Mouse (Mus musculus) embryonic facial prominence, embryonic 11.5 days (tissue): ENCODE measurements around the gene Tfip11. TPM values are rescaled to one million over a fixed set of nuclear protein-coding genes. Genes with fewer than 3 reads are reported as not detected.

Experiments used
- ATAC-seq: fragments of 200-750 bp; cut with Nextera tagmentation; replicated peaks from 2 replicates; pipeline ENCODE4 v1.8.0; 2017; ENCODE audit warnings: low read depth; ENCODE audit not compliant: insufficient number of reproducible peaks, low FRiP score, low TSS enrichment
- DNase-seq: peaks from one replicate; pipeline ENCODE4 v3.0.0-alpha.2; 2015; ENCODE audit warnings: low spot score
- H3K27ac ChIP-seq: fragments of 300-500 bp; sonication (generic); replicated peaks from 2 replicates; pipeline ENCODE4 v1.5.1; 2014; ENCODE audit warnings: mild to moderate bottlenecking, low read depth, low read length, control low read depth
- H3K27me3 ChIP-seq: fragments of 300-500 bp; sonication (generic); 2 replicates; pipeline ENCODE4 v1.6.1; 2014; ENCODE audit warnings: mild to moderate bottlenecking, low read length, moderate library complexity, mixed read lengths; ENCODE audit not compliant: control insufficient read depth, insufficient read depth
- H3K36me3 ChIP-seq: fragments of 300-500 bp; sonication (generic); replicated peaks from 2 replicates; pipeline ENCODE4 v1.6.1; 2014; ENCODE audit warnings: low read depth, mild to moderate bottlenecking, low read length, moderate library complexity, mixed read lengths; ENCODE audit not compliant: control insufficient read depth, insufficient read depth
- H3K4me1 ChIP-seq: fragments of 300-500 bp; sonication (generic); 2 replicates; pipeline ENCODE4 v1.6.1; 2014; ENCODE audit warnings: low read length, mixed read lengths; ENCODE audit not compliant: control insufficient read depth, insufficient read depth
- H3K4me2 ChIP-seq: fragments of 300-500 bp; sonication (generic); 2 replicates; pipeline ENCODE4 v1.6.1; 2014; ENCODE audit warnings: low read depth, mild to moderate bottlenecking, control low read depth, low read length, moderate library complexity
- H3K4me3 ChIP-seq: fragments of 300-500 bp; sonication (generic); 2 replicates; pipeline ENCODE4 v1.5.1; 2014; ENCODE audit warnings: low read depth, low read length, control low read depth
- H3K9ac ChIP-seq: fragments of 300-500 bp; sonication (generic); replicated peaks from 2 replicates; pipeline ENCODE4 v1.6.1; 2014; ENCODE audit warnings: mild to moderate bottlenecking, control low read depth, low read length
- H3K9me3 ChIP-seq: fragments of 300-500 bp; sonication (generic); replicated peaks from 2 replicates; pipeline ENCODE4 v1.6.1; 2016; ENCODE audit warnings: mild to moderate bottlenecking, low read length, inconsistent platforms, mixed read lengths; ENCODE audit not compliant: control insufficient read depth
- WGBS: fragments of 180-500 bp; shearing (Covaris S2); extraction: QIAGEN DNeasy Blood & Tissue Kit; methylation state at CpG from one replicate; pipeline ENCODE4 v1.1.7; 2014; 5-methylcytosine and 5-hydroxymethylcytosine counted together
- polyA plus RNA-seq: library from polyadenylated mRNA; unstranded; fragments of >200 nt; fragmentation: Nextera tagmentation; extraction: Ambion mirVana; gene quantifications from 2 replicates; pipeline ENCODE4 v1.2.1, GENCODE M21; 2014

The Tfip11 gene
- polyA plus RNA-seq, 1 experiment from 2014 or later = 19.3 TPM

GRCm38 (mm10) chr5:112329805-112330564 lies 3.8 kb downstream of the Tfip11 start:
- Histone ChIP-seq H3K4me2 (no peak overlapping the region), H3K9me3 (no peaks in the 10 kb centered on the region), H3K27me3 (no peaks in the 10 kb centered on the region), H3K36me3 (peaks cover 11% of the 10 kb centered on the region), H3K4me1 (no peaks in the 10 kb centered on the region), H3K4me3 (no peak overlapping the region), H3K9ac (no peak overlapping the region), H3K27ac (no peak overlapping the region)
- 91% methylated on average over 14 of the region's 14 CpGs for WGBS
- DNase-seq = no peak
- no peak for ATAC-seq

- Histone ChIP-seq H3K36me3 (peaks cover 23% of the 10 kb centered on the region), H3K4me3 (no peak overlapping the region), H3K27me3 (no peaks in the 10 kb centered on the region), H3K9me3 (no peaks in the 10 kb centered on the region), H3K27ac (no peak overlapping the region), H3K9ac (no peak overlapping the region), H3K4me1 (no peaks in the 10 kb centered on the region), H3K4me2 (no peak overlapping the region)
- WGBS = 31% methylated on average over 2 of the region's 2 CpGs
- DNase-seq (peak; percentile 68), ATAC-seq (no peak)
Measured at GRCm38 (mm10) chr5:112335473-112335872, 9.3 kb downstream of the Tfip11 start.

GRCm38 (mm10) chr5:112337004-112337403 lies 10.8 kb downstream of the Tfip11 start:
- no peak overlapping the region for H3K4me3 ChIP-seq
- no peak for DNase-seq
- no peak for ATAC-seq
- no peaks in the 10 kb centered on the region for H3K27me3 ChIP-seq
- H3K4me2 ChIP-seq = no peak overlapping the region
- H3K9ac ChIP-seq = no peak overlapping the region
- peaks cover 19% of the 10 kb centered on the region for H3K36me3 ChIP-seq
- H3K27ac ChIP-seq = no peak overlapping the region
- WGBS = 94% methylated on average over 22 of the region's 22 CpGs
- no peaks in the 10 kb centered on the region for H3K9me3 ChIP-seq
- no peaks in the 10 kb centered on the region for H3K4me1 ChIP-seq

DNA sequence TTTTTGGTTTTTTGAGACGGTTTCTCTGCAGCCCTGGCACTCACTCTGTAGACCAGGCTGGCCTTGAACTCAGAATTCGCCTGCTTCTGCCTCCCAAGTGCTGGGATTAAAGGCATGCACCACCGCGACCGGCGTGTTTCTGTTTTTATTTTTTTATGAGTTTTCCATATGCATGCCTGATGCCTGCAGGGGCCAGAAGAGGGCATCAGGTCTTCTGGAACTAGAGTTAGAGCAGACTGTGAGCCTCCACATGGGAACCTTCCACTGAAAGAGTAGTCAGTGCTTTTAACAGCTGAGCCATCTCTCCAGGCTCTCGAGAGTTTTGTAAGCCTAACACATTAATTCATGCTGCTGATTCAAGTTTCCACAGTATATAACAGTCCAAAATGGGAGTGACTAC lies 13.1 kb downstream of the Tfip11 start:
- Histone ChIP-seq H3K4me3 (no peak overlapping the region), H3K36me3 (peaks cover 19% of the 10 kb centered on the region), H3K4me2 (no peak overlapping the region), H3K27ac (no peak overlapping the region), H3K9me3 (no peaks in the 10 kb centered on the region), H3K4me1 (no peaks in the 10 kb centered on the region), H3K27me3 (no peaks in the 10 kb centered on the region), H3K9ac (no peak overlapping the region)
- DNase-seq (no peak), ATAC-seq (no peak)
- 78% methylated on average over 7 of the region's 7 CpGs for WGBS

DNA sequence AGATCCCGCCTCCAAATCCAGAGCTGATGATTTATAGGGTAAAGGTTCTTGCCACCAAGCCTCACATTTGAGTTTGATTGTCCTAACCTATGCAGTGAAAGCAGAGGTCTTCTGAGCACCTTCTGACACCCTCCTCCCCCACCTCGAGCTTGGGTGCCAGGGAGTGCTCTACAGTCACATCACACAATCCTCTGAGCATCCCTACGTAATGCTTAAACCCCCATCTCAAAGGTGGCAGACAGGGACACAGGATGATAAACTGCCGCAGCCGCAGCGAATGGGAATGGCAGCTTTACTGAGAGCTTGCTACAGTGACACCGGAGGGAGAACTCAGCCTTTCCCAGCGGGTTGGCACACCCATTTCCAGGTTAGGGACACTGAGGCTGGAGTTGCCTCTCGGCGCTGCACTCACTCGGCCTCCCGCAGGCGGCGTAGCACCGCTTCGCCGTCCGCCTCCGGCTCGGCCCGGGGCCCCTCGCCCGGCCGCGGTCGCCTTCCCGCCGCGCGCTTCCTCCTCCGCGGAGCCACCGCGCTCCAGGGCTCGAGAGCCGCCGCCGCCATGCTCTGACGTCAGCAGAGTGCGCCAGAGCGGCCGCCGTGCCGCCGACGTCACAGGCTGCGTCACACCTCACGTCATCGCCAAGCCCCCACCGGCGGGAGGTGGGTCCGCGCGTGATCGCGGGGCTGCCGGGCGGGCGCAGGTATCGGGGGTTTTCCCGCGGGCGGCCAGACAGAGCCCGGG lies 16.5 kb downstream of the Tfip11 start, which contains the start of the genes Srrd and Hps4:
Gene Srrd, minus strand, starts transcription at position 578 of the 742 bp plus-strand sequence.
Gene Hps4, plus strand, starts transcription at position 621 of the 742 bp plus-strand sequence.
- Histone ChIP-seq H3K4me3 (peak within 1 kb of the TSS; percentile 82), H3K27ac (no peak within 1 kb of the TSS), H3K36me3 (peaks cover 2% of the 10 kb centered on the region), H3K4me1 (no peaks in the 10 kb centered on the region), H3K4me2 (peak within 1 kb of the TSS; percentile 57), H3K27me3 (no peaks in the 10 kb centered on the region), H3K9ac (peak within 1 kb of the TSS; percentile 77), H3K9me3 (no peaks in the 10 kb centered on the region)
- 2% methylated on average over 57 of the region's 64 CpGs for WGBS
- no peak for ATAC-seq
- peak; percentile 87 for DNase-seq

- H3K27ac ChIP-seq = no peak overlapping the region
- H3K9ac ChIP-seq = peak overlapping the region; percentile 77
- H3K4me1 ChIP-seq = no peaks in the 10 kb centered on the region
- DNase-seq (peak; percentile 43), ATAC-seq (peak; percentile 57)
- peak overlapping the region; percentile 57 for H3K4me2 ChIP-seq
- no peaks in the 10 kb centered on the region for H3K36me3 ChIP-seq
- no peaks in the 10 kb centered on the region for H3K27me3 ChIP-seq
- WGBS = 0% methylated on average over 24 of the region's 24 CpGs
- H3K4me3 ChIP-seq = peak overlapping the region; percentile 82
- no peaks in the 10 kb centered on the region for H3K9me3 ChIP-seq
Measured at GRCm38 (mm10) chr5:112343205-112343595, 17.0 kb downstream of the Tfip11 start.

DNA sequence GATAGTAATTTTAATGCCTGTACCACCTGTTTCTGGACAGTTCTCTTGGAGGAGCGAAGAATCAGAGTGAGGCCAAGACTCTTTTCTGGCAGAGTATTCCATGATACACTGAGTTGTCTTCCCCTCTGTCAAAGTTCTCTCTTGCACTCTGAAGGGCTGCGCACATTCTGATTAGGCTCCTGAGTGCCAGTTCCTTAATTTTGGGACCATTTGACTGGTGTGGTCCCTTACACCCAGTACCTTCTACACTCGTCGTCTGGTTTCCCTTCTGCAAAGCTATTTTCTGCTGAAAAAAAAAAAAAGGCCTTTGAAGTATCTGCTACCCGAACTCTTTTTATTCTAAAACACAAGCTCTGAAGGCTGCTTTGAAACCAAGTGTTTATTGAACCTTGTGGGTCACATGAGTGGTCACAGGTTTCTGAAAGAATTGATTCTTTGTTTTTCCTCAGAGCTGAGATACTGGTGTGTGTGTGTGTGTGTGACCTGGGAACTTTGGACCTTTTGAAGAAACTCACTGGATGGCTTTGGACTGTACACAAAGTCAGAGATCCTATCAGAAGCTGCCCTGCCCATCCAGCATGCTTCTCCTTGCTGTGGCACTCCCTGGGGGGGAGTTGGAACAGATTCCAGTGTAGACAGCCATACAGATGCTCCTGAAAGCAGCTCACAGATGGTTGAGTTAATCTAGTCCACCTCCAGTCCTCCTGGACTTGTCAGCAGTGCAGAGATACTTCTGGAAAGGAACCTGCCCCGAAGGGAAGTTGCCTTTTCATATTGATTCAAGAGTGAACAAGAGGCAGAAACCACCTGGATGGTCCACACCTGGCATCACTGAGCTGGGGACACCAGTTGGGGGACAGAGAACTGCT lies 18.2 kb downstream of the Tfip11 start:
- no peaks in the 10 kb centered on the region for H3K36me3 ChIP-seq

More for the DNA sequence above, 18.2 kb downstream of the Tfip11 start:
- Histone ChIP-seq H3K4me2 (no peak overlapping the region), H3K27ac (no peak overlapping the region), H3K4me3 (no peak overlapping the region), H3K9me3 (no peaks in the 10 kb centered on the region), H3K27me3 (no peaks in the 10 kb centered on the region), H3K4me1 (no peaks in the 10 kb centered on the region), H3K9ac (no peak overlapping the region)
- no peak for ATAC-seq
- DNase-seq = no peak
- WGBS = 77% methylated on average over 6 of the region's 6 CpGs
